Mouse (Mus musculus) ovary, postnatal 10 days (tissue): ENCODE data around the gene Vmn2r3.
"Not testable (repeated sequence)": the region's sequence is repeated elsewhere in the genome, so short reads cannot be mapped to it uniquely, and the experiment has no call there.

Experiments used
- DNase-seq: peaks from one replicate; pipeline ENCODE4 v3.0.0; 2022; ENCODE audit warnings: low spot score

Vmn2r3 gene

DNA sequence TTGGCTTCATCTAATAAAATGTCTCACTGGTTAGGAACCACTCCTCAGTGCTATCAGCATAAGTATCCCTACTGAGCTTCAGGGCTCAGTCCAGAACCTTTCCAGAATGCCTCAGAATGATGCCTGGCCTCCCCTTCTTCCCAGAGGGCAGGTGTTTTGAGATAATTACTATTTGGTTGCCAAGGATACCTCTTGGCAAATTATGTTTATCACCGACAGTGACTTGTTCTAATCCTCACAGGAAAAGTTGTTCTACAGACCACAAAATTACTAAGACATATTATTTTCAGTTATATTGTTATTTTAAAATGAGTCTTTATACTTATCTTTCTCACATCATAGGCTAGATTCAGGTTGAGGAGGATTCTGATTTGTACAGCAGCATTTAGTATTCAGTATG is at the start of gene Vmn2r3:
Vmn2r3 (minus strand) TSS at position 101 of the 400 bp plus-strand sequence.
- DNase-seq, result no peak

GRCm38 (mm10) chr3:64332548-64332947 is 43.0 kb upstream of the Vmn2r3 start:
- no peak for DNase-seq

GRCm38 (mm10) chr3:64321824-64322223 is 32.3 kb upstream of the Vmn2r3 start:
- no peak for DNase-seq

GRCm38 (mm10) chr3:64306799-64307198 is 17.3 kb upstream of the Vmn2r3 start:
- no peak for DNase-seq

DNA sequence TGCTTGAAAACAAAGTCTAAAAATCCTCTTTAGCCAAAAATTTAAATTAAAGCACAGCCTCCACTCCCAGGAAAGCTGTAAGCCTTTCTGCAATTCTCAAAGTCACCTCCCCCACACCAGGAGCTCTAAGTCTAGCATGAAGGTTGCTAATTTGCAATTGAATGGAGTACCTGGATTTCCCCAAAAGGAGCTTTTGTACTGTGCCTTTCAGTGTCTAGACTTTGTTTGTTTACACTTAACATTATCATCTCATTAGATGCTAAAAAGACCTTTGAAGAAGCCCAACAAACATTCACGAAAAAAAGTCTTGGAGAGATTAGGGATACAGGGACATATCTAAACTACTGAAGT is 23.8 kb downstream of the Vmn2r3 start:
- DNase-seq, result no peak

DNA sequence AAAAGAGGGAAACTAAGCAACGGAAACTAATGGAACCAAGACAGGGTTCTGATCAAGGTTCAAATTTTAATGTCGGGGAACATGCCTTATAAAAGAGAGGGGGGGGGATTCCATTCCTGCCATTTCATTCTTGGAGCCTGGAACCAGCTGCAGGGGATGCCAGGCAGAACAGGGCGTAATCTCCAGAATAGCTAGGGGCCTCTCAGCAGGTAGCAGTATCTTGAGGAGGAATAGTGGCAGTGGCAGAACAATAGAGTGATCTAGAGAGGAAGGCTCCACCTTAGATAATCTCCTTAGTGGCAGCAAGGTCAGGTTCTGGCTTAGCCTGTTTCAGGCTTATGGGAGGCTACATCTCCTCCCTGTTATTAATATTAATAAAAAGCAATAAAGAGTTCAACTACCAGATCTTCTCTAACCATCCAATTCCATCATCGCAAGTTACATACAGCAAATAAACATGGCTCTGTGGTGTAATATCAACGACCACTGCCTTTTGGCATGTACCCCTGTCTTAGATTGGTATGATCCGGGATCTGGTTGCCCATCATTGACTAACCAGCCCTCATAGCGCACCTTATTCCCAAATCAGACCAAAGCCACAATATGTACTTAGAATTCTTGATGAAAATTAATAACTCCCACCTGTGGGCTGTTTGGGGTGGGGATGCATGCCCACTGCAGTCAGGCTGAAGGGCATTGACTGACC is 24.3 kb downstream of the Vmn2r3 start:
- DNase-seq, result not testable (repeated sequence)

DNA sequence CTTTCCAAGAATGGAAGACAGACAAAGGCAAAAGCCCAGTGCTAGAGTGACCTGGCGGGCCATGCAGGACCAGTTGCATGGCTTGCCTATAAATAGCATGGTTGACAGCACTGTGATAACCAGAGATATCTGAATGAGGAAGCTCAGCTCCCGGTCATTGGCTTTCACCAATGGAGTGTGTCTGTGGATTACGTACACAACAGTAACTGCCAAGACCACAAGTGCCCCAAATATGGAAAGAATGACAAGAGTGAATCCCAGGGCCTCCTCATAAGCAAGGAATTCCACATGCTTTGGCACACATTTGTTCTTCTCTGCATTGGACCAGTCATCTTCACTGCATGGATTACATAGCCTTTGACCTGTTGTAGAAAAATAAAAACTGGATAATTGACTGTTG is 29.9 kb downstream of the Vmn2r3 start:
- DNase-seq, result no peak

GRCm38 (mm10) chr3:64251646-64252045 is 37.9 kb downstream of the Vmn2r3 start:
- DNase-seq, result no peak

GRCm38 (mm10) chr3:64250461-64250860 is 39.0 kb downstream of the Vmn2r3 start:
- DNase-seq, result not testable (repeated sequence)

DNA sequence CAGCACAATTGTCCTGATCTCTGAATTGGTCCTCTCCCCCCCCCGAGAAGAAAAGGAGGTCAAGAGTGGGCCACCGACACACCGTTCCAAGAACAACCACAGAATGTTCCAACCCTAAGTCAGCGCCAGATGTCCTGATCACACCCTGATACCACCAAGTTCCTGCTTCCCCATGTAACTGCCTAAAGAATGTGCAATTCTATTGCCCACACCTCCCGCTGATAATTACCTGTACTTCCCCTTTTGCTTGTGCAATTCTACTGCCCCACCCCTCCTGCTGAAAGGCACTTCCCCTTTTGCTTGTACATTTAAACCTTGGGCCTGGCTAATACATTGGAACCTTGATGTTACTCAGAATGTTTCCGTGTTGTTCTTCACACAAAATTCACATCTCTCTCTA is 54.0 kb downstream of the Vmn2r3 start:
- not testable (repeated sequence) for DNase-seq

DNA sequence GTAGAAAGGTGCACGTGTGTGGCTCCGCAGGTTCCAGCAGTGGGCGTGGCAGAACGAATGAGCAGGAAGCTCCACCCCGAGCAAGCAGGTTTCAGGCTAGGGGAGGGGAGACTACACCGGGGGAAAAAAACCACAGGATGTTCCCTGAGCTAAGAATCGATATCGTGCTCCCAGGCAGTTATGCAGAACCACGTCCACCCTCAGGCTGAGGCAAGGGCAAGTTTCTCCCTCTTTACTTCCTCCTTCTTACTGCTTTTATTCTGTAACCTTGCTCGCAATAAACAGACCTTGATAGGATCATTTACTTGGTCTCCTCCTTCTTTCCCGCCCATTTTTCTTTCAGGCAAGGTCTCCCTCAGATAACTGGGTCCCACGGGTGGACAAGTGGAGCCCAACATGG is 55.9 kb downstream of the Vmn2r3 start:
- not testable (repeated sequence) for DNase-seq

DNA sequence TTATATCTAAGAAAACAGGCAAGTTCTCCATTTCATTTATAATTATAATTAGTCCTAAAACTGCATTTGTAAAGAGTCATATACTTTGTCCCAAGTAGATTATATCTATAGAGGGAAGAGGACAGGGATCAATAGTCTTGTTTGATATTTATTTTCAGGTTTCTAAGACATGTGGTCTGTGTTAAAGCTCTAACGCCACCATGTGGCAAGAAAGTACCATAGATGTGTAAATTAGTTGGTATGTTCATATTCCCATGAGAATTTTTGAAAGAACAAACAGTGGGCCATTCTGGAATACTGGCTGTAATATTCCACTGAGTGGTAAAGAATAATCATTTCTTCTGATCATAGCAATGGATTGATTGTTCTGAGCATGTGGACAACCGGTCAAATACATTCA is 62.3 kb downstream of the Vmn2r3 start:
- DNase-seq, result no peak
